Mouse (Mus musculus): ENCODE results near the gene Gch1.
A peak's percentile ranks its signal among the peaks of the same experiment; 100 is the strongest.

The Gch1 gene

GRCm38 (mm10) chr14:47205270-47205972 lies 16.2 kb upstream of the Gch1 start:
- no peak for DNase-seq

- DNase-seq = no peak
These were observed 8.1 kb upstream of the Gch1 start for GRCm38 (mm10) chr14:47197340-47197739.

GRCm38 (mm10) chr14:47196711-47197110 lies 7.5 kb upstream of the Gch1 start:
- no peak for DNase-seq

GRCm38 (mm10) chr14:47194096-47194495 lies 4.9 kb upstream of the Gch1 start:
- DNase-seq = peak; percentile 87

GRCm38 (mm10) chr14:47193506-47193905 lies 4.3 kb upstream of the Gch1 start:
- no peak for DNase-seq

- DNase-seq = no peak
These were observed 2.6 kb upstream of the Gch1 start for GRCm38 (mm10) chr14:47191861-47192260.

GRCm38 (mm10) chr14:47190626-47191025 lies 1.4 kb upstream of the Gch1 start:
- no peak for DNase-seq

- no peak for DNase-seq
These were observed 382 bp upstream of the Gch1 start for GRCm38 (mm10) chr14:47189635-47189955.

GRCm38 (mm10) chr14:47188475-47188847 lies 752 bp downstream of the Gch1 start:
- DNase-seq = no peak

- DNase-seq = peak; percentile 55
These were observed 1.4 kb downstream of the Gch1 start for GRCm38 (mm10) chr14:47187666-47188360.

GRCm38 (mm10) chr14:47187261-47187660 lies 2.0 kb downstream of the Gch1 start:
- DNase-seq = no peak

- no peak for DNase-seq
These were observed 2.7 kb downstream of the Gch1 start for GRCm38 (mm10) chr14:47186561-47186960.

GRCm38 (mm10) chr14:47181497-47182290 lies 7.5 kb downstream of the Gch1 start:
- peak; percentile 70 for DNase-seq

- DNase-seq = no peak
These were observed 10.4 kb downstream of the Gch1 start for GRCm38 (mm10) chr14:47178851-47179250.

GRCm38 (mm10) chr14:47177846-47178414 lies 11.3 kb downstream of the Gch1 start:
- no peak for DNase-seq

- DNase-seq = no peak
These were observed 13.0 kb downstream of the Gch1 start for GRCm38 (mm10) chr14:47176226-47176625.

- DNase-seq = no peak
These were observed 14.1 kb downstream of the Gch1 start for GRCm38 (mm10) chr14:47175136-47175535.

GRCm38 (mm10) chr14:47172073-47172472 lies 17.1 kb downstream of the Gch1 start:
- no peak for DNase-seq

- DNase-seq = no peak
These were observed 18.6 kb downstream of the Gch1 start for GRCm38 (mm10) chr14:47170499-47171109.

GRCm38 (mm10) chr14:47169677-47170410 lies 19.4 kb downstream of the Gch1 start:
- DNase-seq = no peak

GRCm38 (mm10) chr14:47165741-47166140 lies 23.5 kb downstream of the Gch1 start:
- DNase-seq = no peak

- DNase-seq = no peak
These were observed 24.1 kb downstream of the Gch1 start for GRCm38 (mm10) chr14:47165117-47165516.

Data from thymus, postnatal 4 days (tissue).